Mouse (Mus musculus): Measurements from ENCODE around the gene Aagab. TPM values are rescaled to one million over a fixed set of nuclear protein-coding genes. Genes with fewer than 3 reads are reported as not detected.

The Aagab gene
- polyA plus RNA-seq, 1 experiment from 2014 or later: 26.5 TPM

DNA sequence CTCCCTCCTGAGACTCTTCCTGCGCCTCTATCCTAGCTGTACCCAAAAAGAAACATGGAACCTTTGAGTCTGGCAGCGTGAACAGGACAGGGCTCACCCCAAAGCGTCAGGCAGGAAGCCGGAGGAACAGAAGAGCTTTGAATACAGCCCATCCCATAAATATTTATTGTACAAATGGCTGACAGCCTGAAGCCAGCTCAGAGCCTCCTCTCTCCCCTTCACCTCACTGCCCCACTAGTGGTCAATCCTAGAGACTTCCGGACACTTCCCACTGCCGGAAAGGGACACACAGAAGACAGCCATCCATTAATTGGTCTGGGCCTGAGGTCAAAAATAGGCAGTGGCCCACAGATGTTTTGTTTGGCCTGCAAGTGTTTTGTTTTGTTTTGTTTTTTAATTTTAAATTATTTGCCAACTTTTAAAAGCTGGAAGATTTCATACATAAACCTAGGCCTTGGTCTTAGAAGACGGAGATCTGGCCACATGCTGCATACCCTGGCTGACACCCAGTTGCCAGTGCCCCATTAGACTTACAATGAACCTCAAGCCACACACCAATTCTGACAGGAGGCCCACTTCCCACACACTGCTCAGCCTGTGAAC is 85.1 kb downstream of the Aagab start:
- Histone ChIP-seq H3K9me3 (ENCODE audit: control insufficient read depth) (no peaks in the 10 kb centered on the region), H3K27me3 (replicated peaks; ENCODE audit: control insufficient read depth, insufficient read depth, low read length) (no peaks in the 10 kb centered on the region), H3K9ac (ENCODE audit: low read depth, low read length) (no peak overlapping the region), H3K4me1 (replicated peaks; ENCODE audit: control insufficient read depth, insufficient read depth, low read length) (no peaks in the 10 kb centered on the region), H3K36me3 (ENCODE audit: control insufficient read depth, insufficient read depth) (no peaks in the 10 kb centered on the region; the same call in 1 of the 2 replicates), H3K4me2 (replicated peaks; ENCODE audit: low read depth) (no peak overlapping the region), H3K4me3 (ENCODE audit: low read depth, low read length) (no peak overlapping the region), H3K27ac (ENCODE audit: low read depth, low read length) (peak overlapping the region; percentile 37)
- 59% methylated on average over 7 of the region's 7 CpGs for WGBS
- no peak for TF ChIP-seq CTCF (IDR thresholded peaks at IDR 0.05; ENCODE audit: low read depth)
- no peak for ATAC-seq

DNA sequence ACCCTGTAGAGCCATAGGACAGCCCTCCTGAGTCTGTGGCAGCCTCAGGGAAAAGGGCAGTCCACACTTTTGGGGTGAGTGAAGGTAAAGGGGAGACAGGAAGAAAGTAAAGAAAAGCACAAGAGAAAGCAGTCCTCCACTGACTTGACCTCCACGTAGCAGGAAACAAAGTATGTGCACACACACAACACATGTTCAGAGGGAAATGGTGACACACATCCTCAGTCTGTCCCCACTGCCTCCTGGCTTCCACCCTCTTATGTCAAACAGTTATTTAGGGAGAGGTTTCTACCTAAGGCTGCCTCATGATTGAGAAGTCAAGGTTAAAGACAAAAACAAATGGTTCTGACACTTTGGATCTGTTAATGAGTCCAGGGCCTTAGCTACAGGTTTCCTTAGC is 88.1 kb downstream of the Aagab start:
- H3K4me3 ChIP-seq (ENCODE audit: low read depth, low read length): no peak overlapping the region
- no peak for ATAC-seq
- H3K36me3 ChIP-seq (ENCODE audit: control insufficient read depth, insufficient read depth): no peaks in the 10 kb centered on the region; the same call in 1 of the 2 replicates
- H3K4me1 ChIP-seq (replicated peaks; ENCODE audit: control insufficient read depth, insufficient read depth, low read length): no peaks in the 10 kb centered on the region
- no peak overlapping the region for H3K9ac ChIP-seq (ENCODE audit: low read depth, low read length)
- WGBS: 70% methylated on average over 1 of the region's 1 CpGs
- no peak for TF ChIP-seq CTCF (IDR thresholded peaks at IDR 0.05; ENCODE audit: low read depth)
- H3K9me3 ChIP-seq (ENCODE audit: control insufficient read depth): no peaks in the 10 kb centered on the region
- H3K27ac ChIP-seq (ENCODE audit: low read depth, low read length): no peak overlapping the region
- no peaks in the 10 kb centered on the region for H3K27me3 ChIP-seq (replicated peaks; ENCODE audit: control insufficient read depth, insufficient read depth, low read length)
- H3K4me2 ChIP-seq (replicated peaks; ENCODE audit: low read depth): no peak overlapping the region

DNA sequence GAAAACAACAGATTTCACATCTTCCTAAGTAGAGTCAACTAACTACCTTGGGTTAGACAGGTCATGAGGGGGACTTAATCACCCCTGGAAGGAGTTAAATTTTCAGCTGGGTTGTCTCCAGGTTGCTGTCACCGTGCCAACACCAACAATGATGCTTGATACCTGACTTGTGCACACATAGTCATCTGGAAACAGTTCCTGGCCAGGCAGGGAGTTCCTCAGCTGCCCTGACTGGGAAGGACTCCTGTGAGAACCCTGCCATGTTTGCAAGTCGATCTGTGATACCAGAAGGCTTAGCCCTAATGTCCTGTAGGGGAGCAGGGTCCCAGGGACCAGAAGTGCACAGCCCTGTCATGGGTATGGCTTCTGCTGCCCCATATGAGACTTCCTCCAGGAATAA is 89.5 kb downstream of the Aagab start:
- Histone ChIP-seq H3K4me2 (replicated peaks; ENCODE audit: low read depth) (no peak overlapping the region), H3K27me3 (replicated peaks; ENCODE audit: control insufficient read depth, insufficient read depth, low read length) (no peaks in the 10 kb centered on the region), H3K4me1 (replicated peaks; ENCODE audit: control insufficient read depth, insufficient read depth, low read length) (0 out of 2 replicates have a peak, but pooled peaks cover 1% of the 10 kb centered on the region), H3K36me3 (ENCODE audit: control insufficient read depth, insufficient read depth) (no peaks in the 10 kb centered on the region), H3K9me3 (ENCODE audit: control insufficient read depth) (no peaks in the 10 kb centered on the region), H3K27ac (ENCODE audit: low read depth, low read length) (no peak overlapping the region), H3K4me3 (ENCODE audit: low read depth, low read length) (no peak overlapping the region), H3K9ac (ENCODE audit: low read depth, low read length) (no peak overlapping the region)
- no peak for TF ChIP-seq CTCF (IDR thresholded peaks at IDR 0.05; ENCODE audit: low read depth)
- WGBS: 63% methylated on average over 2 of the region's 2 CpGs
- no peak for ATAC-seq

Other genes with a start within 250 kb of the Aagab start
- 13.8 and 15.7 TPM in 2 replicates for gene Map2k5, start 224.8 kb upstream of the Aagab start, polyA plus RNA-seq (2015; fragmentation: Nextera tagmentation; extraction: Ambion mirVana)
- gene 2300009A05Rik, start 203.4 kb upstream of the Aagab start, polyA plus RNA-seq (2015; fragmentation: Nextera tagmentation; extraction: Ambion mirVana): 81.9 and 85.3 TPM in 2 replicates
- 0.04 TPM in 1 of 2 replicates, not detected in the other for gene Iqch, start 167 bp upstream of the Aagab start, polyA plus RNA-seq (2015; fragmentation: Nextera tagmentation; extraction: Ambion mirVana)
- gene Smad3, start 155.3 kb downstream of the Aagab start, polyA plus RNA-seq (2015; fragmentation: Nextera tagmentation; extraction: Ambion mirVana): 5.0 and 5.7 TPM in 2 replicates